Comparison of ENCODE assay signal across 8 mouse cellular contexts in the genomic region with DNA sequence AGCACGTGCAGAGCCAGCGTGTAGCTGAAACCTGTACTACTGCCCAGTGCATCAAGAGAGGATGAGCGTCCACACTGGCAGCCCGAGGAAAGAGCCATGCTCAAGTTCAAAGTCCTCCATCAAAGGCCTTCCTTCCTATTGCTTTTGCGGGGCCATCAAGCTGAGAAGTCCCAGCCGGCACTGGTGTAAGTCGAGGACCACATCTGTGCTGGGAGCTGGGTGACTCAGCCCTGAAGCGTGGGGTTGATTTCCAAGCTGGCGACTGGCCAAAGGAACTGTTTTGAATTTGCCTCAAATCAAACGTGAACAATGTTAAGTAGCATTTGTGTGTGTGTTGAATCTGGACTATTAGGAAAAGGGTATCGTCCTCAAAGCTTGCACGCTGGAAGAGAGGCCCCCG. TPM values are rescaled to one million over a fixed set of nuclear protein-coding genes. Genes with fewer than 3 reads are reported as not detected.
DNase-seq lines count a peak whose midpoint lies in the region; ATAC-seq and TF ChIP-seq lines count a peak whose summit lies in the region.

No protein-coding gene starts in this region.

- no peak for TF ChIP-seq POLR2A in bone marrow macrophage, adult 2 months (IDR thresholded peaks at IDR 0.05; ENCODE audit: borderline replicate concordance, low read depth, low read length)

- H3K27ac ChIP-seq in heart, embryonic 11.5 days (ENCODE audit: low read depth, low read length), result no peak overlapping the region
- peak overlapping the region; percentile 30 for H3K27ac ChIP-seq in bone marrow macrophage, adult 2 months (ENCODE audit: insufficient read depth, low read depth, low read length)
- H3K27ac ChIP-seq in heart, embryonic 13.5 days (replicated peaks), result peak overlapping the region; percentile 0; the same call in 1 of the 2 replicates

- peaks cover 23% of the 10 kb centered on the region for H3K4me1 ChIP-seq in heart, embryonic 11.5 days (ENCODE audit: control insufficient read depth, insufficient read depth, low read length)
- peaks cover 83% of the 10 kb centered on the region for H3K4me1 ChIP-seq in bone marrow macrophage, adult 2 months (ENCODE audit: control insufficient read depth, insufficient read depth, low read length)
- H3K4me1 ChIP-seq in heart, embryonic 13.5 days, result peaks cover 64% of the 10 kb centered on the region

- no peak overlapping the region for H3K4me3 ChIP-seq in heart, embryonic 11.5 days (ENCODE audit: low read depth, low read length)
- H3K4me3 ChIP-seq in bone marrow macrophage, adult 2 months (ENCODE audit: insufficient read depth, low read length), result no peak overlapping the region
- no peak overlapping the region for H3K4me3 ChIP-seq in heart, embryonic 13.5 days

- WGBS in heart, embryonic 11.5 days (ENCODE audit: insufficient replicate concordance), result 55% methylated on average over 13 of the region's 13 CpGs
- WGBS in heart, embryonic 13.5 days, result 31% methylated on average over 13 of the region's 13 CpGs

- H3K9ac ChIP-seq in heart, embryonic 11.5 days (ENCODE audit: low read depth, low read length), result no peak overlapping the region
- no peak overlapping the region for H3K9ac ChIP-seq in heart, embryonic 13.5 days

- peaks cover 9% of the 10 kb centered on the region; the same call in 1 of the 2 replicates for H3K27me3 ChIP-seq in heart, embryonic 11.5 days (ENCODE audit: control insufficient read depth, insufficient read depth, low read length)
- H3K27me3 ChIP-seq in heart, embryonic 13.5 days (replicated peaks), result peaks cover 13% of the 10 kb centered on the region; the same call in 1 of the 2 replicates

- H3K36me3 ChIP-seq in heart, embryonic 11.5 days (ENCODE audit: control insufficient read depth, insufficient read depth, low read length), result no peaks in the 10 kb centered on the region
- no peaks in the 10 kb centered on the region for H3K36me3 ChIP-seq in heart, embryonic 13.5 days

- no peaks in the 10 kb centered on the region for H3K9me3 ChIP-seq in heart, embryonic 11.5 days (replicated peaks; ENCODE audit: control insufficient read depth, low read length)
- no peaks in the 10 kb centered on the region for H3K9me3 ChIP-seq in heart, embryonic 13.5 days

- no peak overlapping the region for H3K4me2 ChIP-seq in heart, embryonic 11.5 days
- no peak overlapping the region for H3K4me2 ChIP-seq in heart, embryonic 13.5 days

- no peak for ATAC-seq in heart, embryonic 11.5 days (replicated peaks; ENCODE audit: insufficient number of reproducible peaks, low FRiP score, low TSS enrichment)
- no peak for ATAC-seq in heart, embryonic 13.5 days (ENCODE audit: extremely low read depth, insufficient number of reproducible peaks, low FRiP score, low TSS enrichment)
- ATAC-seq in megakaryocyte progenitor cell, adult 5-6 weeks (replicated peaks; ENCODE audit: poor library complexity), result no peak

- no peak for TF ChIP-seq CTCF in bone marrow macrophage, adult 2 months (IDR thresholded peaks at IDR 0.05; ENCODE audit: low read depth, low read length)

- peak; percentile 82 to 85 for DNase-seq in heart, adult 18-20 months
- peak; percentile 41 to 52 for DNase-seq in layer of hippocampus, postnatal 10 days (ENCODE audit: low spot score in 2 of 2)
- peak; percentile 53 for DNase-seq in ovary, postnatal 10 days (ENCODE audit: low spot score)
- no peak for DNase-seq in thymus, postnatal 36 days

RNA-seq across cellular contexts. Expression of a gene that starts 57.4 kb away (rescaled TPM):
- 10 to 100 TPM in 1 of 2 experiments, 1 to 10 TPM in 1; 8.7 to 10.1 TPM for total RNA-seq in heart, adult 18-20 months (2021)
- polyA plus RNA-seq in heart, embryonic 11.5 days (2014; fragmentation: Nextera tagmentation; extraction: Ambion mirVana), result 4.2 and 4.6 TPM in 2 replicates
- polyA plus RNA-seq in bone marrow macrophage, adult 2 months (2012; ENCODE audit: insufficient read depth, insufficient read length, missing spikeins), result 49.4 and 61.9 TPM in 2 replicates
- 9.3 and 10.1 TPM in 2 replicates for polyA plus RNA-seq in heart, embryonic 13.5 days (2015; fragmentation: Nextera tagmentation; extraction: Ambion mirVana)
- total RNA-seq in layer of hippocampus, postnatal 10 days (2021), result 10 to 100 TPM; 18.6 to 20.5 TPM
- total RNA-seq in megakaryocyte progenitor cell, adult 5-6 weeks (2015), result 1.7 TPM in 2 replicates
- total RNA-seq in megakaryocyte progenitor cell, adult 5-6 weeks (2017), result 0.17 and 0.47 TPM in 2 replicates

Comparison
In these comparisons a context has a peak if more than half of its experiments do, and no peak if none do; other contexts are left out.
1. DNase-seq: peak in heart, adult 18-20 months (2 of 2), layer of hippocampus, postnatal 10 days (2 of 2) and ovary, postnatal 10 days (single experiment); none in thymus, postnatal 36 days (0 of 2).